Comparison of ENCODE assay signal across 16 mouse cellular contexts in the genomic region with DNA sequence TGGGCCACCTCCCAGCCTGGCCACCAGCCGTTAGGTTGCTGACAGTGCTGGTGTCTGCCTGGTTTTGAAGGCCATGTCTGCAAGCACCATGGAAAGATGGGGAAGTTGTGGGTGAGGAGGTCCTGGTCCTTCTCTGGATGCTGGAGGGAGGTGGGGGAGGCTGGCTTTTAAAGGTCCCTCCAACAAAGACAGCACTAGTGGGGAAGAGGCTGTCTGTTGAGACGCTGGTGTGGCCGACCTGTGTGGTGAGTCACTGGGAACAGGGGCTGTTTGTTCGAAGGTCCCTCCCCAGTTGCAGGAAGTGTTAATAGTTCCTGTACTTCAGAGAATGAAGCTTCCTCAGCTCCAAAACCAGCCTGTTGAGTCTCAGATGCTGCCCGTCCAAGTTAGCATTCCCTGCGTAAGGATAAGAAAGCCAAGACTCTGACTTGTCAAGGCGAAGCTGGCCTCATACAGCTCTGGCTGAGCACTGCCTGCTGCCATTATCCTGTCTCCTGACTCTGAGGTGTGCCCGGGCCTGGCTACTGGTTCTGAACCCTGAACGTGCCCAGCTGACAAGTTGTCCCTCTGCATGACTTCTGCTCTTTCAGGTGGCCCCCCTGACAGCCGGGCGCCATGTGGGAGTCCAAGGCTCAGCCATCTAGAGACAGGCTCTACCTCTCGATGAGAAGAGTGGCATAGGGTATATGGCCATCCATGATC. TPM values are rescaled to one million over a fixed set of nuclear protein-coding genes. Genes with fewer than 3 reads are reported as not detected.
DNase-seq lines count a peak whose midpoint lies in the region; ATAC-seq lines count a peak whose summit lies in the region.
"Had no signal": no experiment of that assay in that cellular context is flagged by ENCODE, and none has a peak within 500 bp of the region (broad histone marks: within the 10 kb centered on the region; RNA-seq: fewer than 3 reads in every experiment).

No protein-coding gene starts in this region.

- no peak overlapping the region for H3K4me3 ChIP-seq in heart, embryonic 10.5 days
- H3K4me3 ChIP-seq in limb, embryonic 10.5 days, result no peak overlapping the region
- no peak overlapping the region for H3K4me3 ChIP-seq in midbrain, embryonic 16.5 days (ENCODE audit: low read depth, low read length)
- H3K4me3 ChIP-seq: left cerebral cortex, adult 2 months had no signal

- peak; percentile 21; the same call in 1 of the 2 replicates for ATAC-seq in monocyte, adult 5-6 weeks (replicated peaks; ENCODE audit: insufficient number of reproducible peaks, low FRiP score, low TSS enrichment, poor library complexity, severe bottlenecking)
- ATAC-seq in midbrain, embryonic 16.5 days, result no peak
- ATAC-seq: intestine, postnatal 0 days had no signal

- no peak overlapping the region for H3K4me2 ChIP-seq in midbrain, embryonic 16.5 days (ENCODE audit: low read length)

- peaks cover 46% of the 10 kb centered on the region for H3K4me1 ChIP-seq in heart, embryonic 10.5 days
- H3K4me1 ChIP-seq in limb, embryonic 10.5 days, result peaks cover 62% of the 10 kb centered on the region
- peaks cover 8% of the 10 kb centered on the region for H3K4me1 ChIP-seq in midbrain, embryonic 16.5 days (ENCODE audit: control insufficient read depth, insufficient read depth, low read length)

- H3K9me3 ChIP-seq in heart, embryonic 10.5 days, result no peaks in the 10 kb centered on the region
- no peaks in the 10 kb centered on the region for H3K9me3 ChIP-seq in limb, embryonic 10.5 days (replicated peaks)
- no peaks in the 10 kb centered on the region for H3K9me3 ChIP-seq in midbrain, embryonic 16.5 days (replicated peaks; ENCODE audit: control insufficient read depth, low read length, poor library complexity, severe bottlenecking)

- no peaks in the 10 kb centered on the region for H3K27me3 ChIP-seq in heart, embryonic 10.5 days (ENCODE audit: insufficient read depth, poor library complexity, severe bottlenecking)
- no peaks in the 10 kb centered on the region for H3K27me3 ChIP-seq in limb, embryonic 10.5 days (ENCODE audit: low read depth, poor library complexity, severe bottlenecking)
- H3K27me3 ChIP-seq in midbrain, embryonic 16.5 days (ENCODE audit: control insufficient read depth, insufficient read depth, low read depth, low read length), result no peaks in the 10 kb centered on the region

- DNase-seq in heart, embryonic 10.5 days (ENCODE audit: low spot score), result no peak
- no peak for DNase-seq in heart, adult 9 months (ENCODE audit: low spot score in 2 of 2)
- DNase-seq in layer of hippocampus, adult 9-11 months, result peak; percentile 38
- no peak for DNase-seq in layer of hippocampus, adult 18-20 months (ENCODE audit: low spot score in 2 of 2)
- no peak for DNase-seq in limb, embryonic 10.5 days (ENCODE audit: low spot score)
- DNase-seq in kidney, adult 8-10 months, result no peak
- DNase-seq: adrenal gland, postnatal 14 days; cerebellum, postnatal 14 days; lung, postnatal 4 days; right cerebral cortex, adult 18-20 months; thymus, adult 18-20 months had no signal

- 73% methylated on average over 12 of the region's 12 CpGs for WGBS in heart, embryonic 10.5 days
- WGBS in limb, embryonic 10.5 days, result 87% methylated on average over 12 of the region's 12 CpGs
- WGBS in midbrain, embryonic 16.5 days, result 88% methylated on average over 12 of the region's 12 CpGs

- H3K36me3 ChIP-seq in heart, embryonic 10.5 days, result peaks cover 10% of the 10 kb centered on the region; the same call in 1 of the 2 replicates
- peaks cover 14% of the 10 kb centered on the region for H3K36me3 ChIP-seq in limb, embryonic 10.5 days
- no peaks in the 10 kb centered on the region for H3K36me3 ChIP-seq in midbrain, embryonic 16.5 days (ENCODE audit: control insufficient read depth, insufficient read depth, low read length)

- no peak overlapping the region for H3K9ac ChIP-seq in midbrain, embryonic 16.5 days (ENCODE audit: low read depth, low read length)
- H3K9ac ChIP-seq: liver, embryonic 14.5 days had no signal

- 0 out of 2 replicates have a peak overlapping the region, but pooled peaks have one; percentile 13 for H3K27ac ChIP-seq in heart, embryonic 10.5 days
- H3K27ac ChIP-seq in limb, embryonic 10.5 days, result peak overlapping the region; percentile 47; the same call in 1 of the 2 replicates
- H3K27ac ChIP-seq in midbrain, embryonic 16.5 days (ENCODE audit: low read length), result no peak overlapping the region
- H3K27ac ChIP-seq: left cerebral cortex, adult 2 months; liver, embryonic 14.5 days had no signal

RNA-seq across cellular contexts. Expression of gene Ppard, which starts 19.2 kb away (rescaled TPM):
- polyA plus RNA-seq in heart, embryonic 10.5 days (2016; fragmentation: Nextera tagmentation; extraction: Ambion mirVana), result 0.87 and 1.2 TPM in 2 replicates
- total RNA-seq in layer of hippocampus, adult 18-20 months (2021), result 10 to 100 TPM; 22.5 to 26.0 TPM
- 1.9 and 2.3 TPM in 2 replicates for polyA plus RNA-seq in limb, embryonic 10.5 days (2016; fragmentation: Nextera tagmentation; extraction: Ambion mirVana)
- 4.7 to 13.9 TPM (median 9.0 TPM) in 3 replicates for total RNA-seq in monocyte, adult 5-6 weeks (2017)
- polyA plus RNA-seq in midbrain, embryonic 16.5 days (2015; fragmentation: Nextera tagmentation; extraction: Ambion mirVana), result 1.2 and 1.6 TPM in 2 replicates

RNA-seq across cellular contexts. Expression of gene Def6, which starts 44.2 kb away (rescaled TPM):
- 3.2 and 5.2 TPM in 2 replicates for polyA plus RNA-seq in heart, embryonic 10.5 days (2016; fragmentation: Nextera tagmentation; extraction: Ambion mirVana)
- 1 to 10 TPM; 2.0 to 2.9 TPM for total RNA-seq in layer of hippocampus, adult 18-20 months (2021)
- 6.8 and 11.1 TPM in 2 replicates for polyA plus RNA-seq in limb, embryonic 10.5 days (2016; fragmentation: Nextera tagmentation; extraction: Ambion mirVana)
- 96.3 to 128 TPM (median 103 TPM) in 3 replicates for total RNA-seq in monocyte, adult 5-6 weeks (2017)
- 6.1 and 6.8 TPM in 2 replicates for polyA plus RNA-seq in midbrain, embryonic 16.5 days (2015; fragmentation: Nextera tagmentation; extraction: Ambion mirVana)
